12 mouse cellular contexts compared by ENCODE assay signal in the genomic region with DNA sequence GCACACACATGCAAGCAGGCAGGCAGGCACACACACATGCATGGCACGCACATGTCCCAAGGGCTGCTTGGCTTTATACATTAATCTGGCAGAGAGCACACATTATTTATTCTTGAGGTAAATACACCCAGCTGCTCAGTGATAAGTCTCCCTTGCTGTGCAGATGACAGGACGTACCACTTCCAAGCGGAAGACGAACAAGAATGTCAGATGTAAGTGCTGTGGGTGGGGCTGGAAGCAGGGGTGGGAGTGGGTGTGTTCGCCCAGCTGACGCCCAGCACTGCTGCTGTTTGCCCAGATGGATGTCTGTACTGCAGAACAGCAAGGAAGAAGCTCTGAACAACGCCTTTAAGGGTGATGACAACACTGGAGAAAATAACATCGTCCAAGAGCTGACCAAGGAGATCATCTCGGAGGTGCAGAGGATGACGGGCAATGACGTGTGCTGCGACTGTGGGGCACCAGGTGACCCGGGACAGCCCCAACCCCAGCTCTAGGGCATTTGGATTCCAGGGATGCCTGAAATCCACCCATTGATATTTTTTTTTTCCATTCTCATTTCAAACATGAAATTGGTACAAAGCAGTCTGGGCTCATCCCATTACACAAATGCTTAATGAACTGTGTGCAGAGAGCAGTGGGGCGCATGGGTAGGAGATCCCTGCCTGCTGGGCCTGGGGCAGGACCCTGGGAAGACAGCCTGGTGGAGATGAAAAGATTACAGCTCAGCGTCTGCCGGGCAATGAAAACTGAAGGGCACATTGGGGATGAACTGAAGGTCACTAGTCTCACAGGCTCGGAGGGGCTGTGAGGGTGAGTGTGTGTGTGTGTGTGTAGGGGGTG. TPM values are rescaled to one million over a fixed set of nuclear protein-coding genes. Genes with fewer than 3 reads are reported as not detected.
DNase-seq lines count a peak whose midpoint lies in the region; ATAC-seq lines count a peak whose summit lies in the region.
"Had no signal": no experiment of that assay in that cellular context is flagged by ENCODE, and none has a peak within 500 bp of the region (broad histone marks: within the 10 kb centered on the region; RNA-seq: fewer than 3 reads in every experiment).

No protein-coding gene starts in this region.

- 70% methylated on average over 17 of the region's 17 CpGs for WGBS in hindbrain, embryonic 12.5 days
- 80% methylated on average over 17 of the region's 17 CpGs for WGBS in hindbrain, embryonic 11.5 days

- no peak for DNase-seq in hindbrain, embryonic 11.5 days (ENCODE audit: low spot score)
- peak; percentile 56 for DNase-seq in ZHBTc4 (ENCODE audit: low read depth, low spot score)
- peak; percentile 46 to 52 for DNase-seq in layer of hippocampus, adult 8-10 months (ENCODE audit: low spot score in 2 of 2)
- peak; percentile 63 for DNase-seq in lung, postnatal 25 days (ENCODE audit: low spot score)
- DNase-seq in gastrocnemius, postnatal 36 days: no peak
- no peak for DNase-seq in urinary bladder, postnatal 10 days (ENCODE audit: low spot score)
- no peak for DNase-seq in cerebellum, adult 11 months
- DNase-seq: adrenal gland, adult 2 months; kidney, postnatal 10 days had no signal

- intact Hi-C loops in gastrocnemius, postnatal 36 days (cut with DNase I): loop anchor here (5.0 kb wide), 3 partner anchors 47 to 152 kb away; no protein-coding TSS in a partner anchor

- H3K27me3 ChIP-seq in hindbrain, embryonic 12.5 days: no peaks in the 10 kb centered on the region
- no peaks in the 10 kb centered on the region for H3K27me3 ChIP-seq in hindbrain, embryonic 11.5 days (ENCODE audit: control insufficient read depth, insufficient read depth, low read length)
- H3K27me3 ChIP-seq: CH12.LX had no signal

- peaks cover 4% of the 10 kb centered on the region for H3K4me1 ChIP-seq in hindbrain, embryonic 12.5 days
- H3K4me1 ChIP-seq in hindbrain, embryonic 11.5 days (replicated peaks; ENCODE audit: control insufficient read depth, insufficient read depth, low read length): no peaks in the 10 kb centered on the region

- H3K9ac ChIP-seq in hindbrain, embryonic 12.5 days: no peak overlapping the region
- no peak overlapping the region for H3K9ac ChIP-seq in hindbrain, embryonic 11.5 days (ENCODE audit: low read depth, low read length)

- peaks cover 42% of the 10 kb centered on the region for H3K36me3 ChIP-seq in hindbrain, embryonic 12.5 days
- H3K36me3 ChIP-seq in hindbrain, embryonic 11.5 days (ENCODE audit: control insufficient read depth, insufficient read depth, low read length): no peaks in the 10 kb centered on the region

- H3K4me2 ChIP-seq in hindbrain, embryonic 12.5 days (replicated peaks): no peak overlapping the region
- H3K4me2 ChIP-seq in hindbrain, embryonic 11.5 days (replicated peaks; ENCODE audit: low read depth, low read length): no peak overlapping the region

- H3K4me3 ChIP-seq in hindbrain, embryonic 12.5 days: no peak overlapping the region
- H3K4me3 ChIP-seq in hindbrain, embryonic 11.5 days (ENCODE audit: low read depth, low read length): no peak overlapping the region
- H3K4me3 ChIP-seq: myocyte had no signal

- no peaks in the 10 kb centered on the region for H3K9me3 ChIP-seq in hindbrain, embryonic 12.5 days (replicated peaks)
- H3K9me3 ChIP-seq in hindbrain, embryonic 11.5 days (ENCODE audit: control insufficient read depth, low read length): no peaks in the 10 kb centered on the region

- 0 out of 2 replicates have a peak, but pooled peaks have one; percentile 3 for ATAC-seq in hindbrain, embryonic 12.5 days (ENCODE audit: low FRiP score)
- no peak for ATAC-seq in hindbrain, embryonic 11.5 days (ENCODE audit: low FRiP score)

- H3K27ac ChIP-seq in hindbrain, embryonic 12.5 days: peak overlapping the region; percentile 6; the same call in 1 of the 2 replicates
- H3K27ac ChIP-seq in hindbrain, embryonic 11.5 days (ENCODE audit: low read depth, low read length): no peak overlapping the region

RNA-seq across cellular contexts. Expression of a gene that starts 55.9 kb away (rescaled TPM):
- polyA plus RNA-seq in hindbrain, embryonic 12.5 days (2016; fragmentation: Nextera tagmentation; extraction: Ambion mirVana): 113 and 118 TPM in 2 replicates
- polyA plus RNA-seq in hindbrain, embryonic 11.5 days (2014; fragmentation: Nextera tagmentation; extraction: Ambion mirVana): 125 and 140 TPM in 2 replicates
- total RNA-seq in layer of hippocampus, adult 8-10 months (2022): 10 to 100 TPM; 52.5 to 62.6 (median 56.5) TPM
- 10 to 100 TPM; 16.7 to 18.8 TPM for total RNA-seq in gastrocnemius, postnatal 36 days (2021)

RNA-seq across cellular contexts. Expression of a gene that starts 56.8 kb away (rescaled TPM):
- 36.5 and 39.6 TPM in 2 replicates for polyA plus RNA-seq in hindbrain, embryonic 12.5 days (2016; fragmentation: Nextera tagmentation; extraction: Ambion mirVana)
- polyA plus RNA-seq in hindbrain, embryonic 11.5 days (2014; fragmentation: Nextera tagmentation; extraction: Ambion mirVana): 45.5 and 47.6 TPM in 2 replicates
- total RNA-seq in layer of hippocampus, adult 8-10 months (2022): 10 to 100 TPM; 39.6 to 47.6 (median 42.3) TPM
- total RNA-seq in gastrocnemius, postnatal 36 days (2021): 10 to 100 TPM; 35.8 to 39.7 TPM

Comparison
In these comparisons a context has a peak if more than half of its experiments do, and no peak if none do; other contexts are left out.
1. DNase-seq: peak in ZHBTc4 (single experiment), layer of hippocampus, adult 8-10 months (2 of 2) and lung, postnatal 25 days (single experiment); none in hindbrain, embryonic 11.5 days (single experiment), gastrocnemius, postnatal 36 days (0 of 2), urinary bladder, postnatal 10 days (single experiment) and cerebellum, adult 11 months (single experiment).